Mouse (Mus musculus) skeletal muscle tissue, adult 2 months (tissue): ENCODE results near the gene Timm9.
"Not testable (repeated sequence)": the region's sequence is repeated elsewhere in the genome, so short reads cannot be mapped to it uniquely, and the experiment has no call there.

Experiments used
- DNase-seq: peaks from one replicate; pipeline ENCODE4 v3.0.0-alpha.2; 2012; ENCODE audit warnings: low read depth, low spot score

Gene Timm9

GRCm38 (mm10) chr12:71107216-71107771 is 29.2 kb downstream of the Timm9 start:
- DNase-seq: no peak

- DNase-seq: not testable (repeated sequence)
Measured at GRCm38 (mm10) chr12:71104275-71104674, 32.2 kb downstream of the Timm9 start.

- no peak for DNase-seq
Measured at GRCm38 (mm10) chr12:71086331-71086730, 50.2 kb downstream of the Timm9 start.
